Mouse (Mus musculus) stomach, adult 2 months (tissue): ENCODE results near the gene Gm14124. TPM values are rescaled to one million over a fixed set of nuclear protein-coding genes. Genes with fewer than 3 reads are reported as not detected.

Experiments used
- polyA plus RNA-seq: library from polyadenylated mRNA; depleted of rRNA; stranded (reverse); fragments of >200 nt; gene quantifications from 2 replicates; pipeline ENCODE4 v1.2.3, GENCODE M21; 2012; rRNA removed

Gene Gm14124
- polyA plus RNA-seq: not detected in 2 replicates

DNA sequence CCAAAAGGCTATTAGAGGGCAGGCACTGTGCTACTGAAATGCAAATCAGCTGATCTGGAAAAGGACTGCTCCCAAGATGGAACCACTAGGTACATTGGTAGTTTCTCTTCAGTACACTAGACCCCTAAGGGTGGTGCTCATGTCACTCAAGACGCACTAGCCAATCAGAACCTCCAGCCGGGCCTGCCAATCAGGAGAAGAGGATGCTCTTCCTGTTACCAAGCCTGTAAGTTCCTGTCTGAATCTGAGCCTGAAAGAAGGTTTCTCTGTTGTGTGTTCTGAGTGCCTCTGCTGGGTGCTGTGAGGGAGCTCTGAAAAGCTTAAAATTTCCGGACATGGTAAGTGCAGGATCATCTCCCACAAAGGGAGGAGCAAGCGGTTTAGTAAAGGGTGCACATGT is at the start of gene Gm14124:
TSS of gene Gm14124 (plus strand) at position 227 of the 400 bp plus-strand sequence.

GRCm38 (mm10) chr2:150217600-150218362 is 39.5 kb upstream of the Gm14124 start, which contains the start of gene Zfp937:
Zfp937 (plus strand) TSS chr2:150218073.

DNA sequence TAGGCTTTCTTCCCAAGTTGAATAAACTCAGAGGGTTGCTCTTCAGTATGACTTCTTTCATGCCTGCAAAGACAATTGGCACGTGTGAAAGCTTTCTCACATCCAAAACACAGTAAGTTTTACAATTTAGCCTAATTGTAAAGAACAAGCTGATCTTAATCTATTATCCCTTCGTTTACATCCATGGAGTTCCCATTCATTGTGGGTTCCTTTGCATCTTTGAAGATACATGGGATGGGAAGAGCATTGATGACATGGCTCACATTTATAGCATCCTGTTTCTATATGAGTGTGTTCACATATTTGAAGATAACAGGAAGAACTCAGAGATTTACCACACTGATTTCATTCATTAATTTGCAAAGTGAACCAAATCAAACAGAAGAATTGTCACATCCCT is 1.8 kb upstream of the Gm14124 start, which contains the start of gene Gm21994:
TSS of gene Gm21994 (minus strand) at position 101 of the 400 bp plus-strand sequence.

Other genes starting within 250 kb of the Gm14124 start
- gene Zfp120, start 120.8 kb upstream of the Gm14124 start, polyA plus RNA-seq: 0.16 and 0.73 TPM in 2 replicates
- gene Gm10770, start 77.8 kb upstream of the Gm14124 start, polyA plus RNA-seq: not detected in 2 replicates
- not detected in 2 replicates for gene Gm14139, start 75.8 kb upstream of the Gm14124 start, polyA plus RNA-seq
- gene Zfp937, start 39.4 kb upstream of the Gm14124 start, polyA plus RNA-seq: 0.02 TPM in 1 of 2 replicates, not detected in the other
- not detected in 2 replicates for gene Gm21994, start 1.9 kb upstream of the Gm14124 start, polyA plus RNA-seq
- gene Gm10130, start 66.2 kb downstream of the Gm14124 start, polyA plus RNA-seq: not detected in 2 replicates
- gene 3300002I08Rik, start 105.2 kb downstream of the Gm14124 start, polyA plus RNA-seq: not detected in 2 replicates
- gene Zfp442, start 194.0 kb downstream of the Gm14124 start, polyA plus RNA-seq: not detected in 2 replicates
- not detected in 2 replicates for gene Zfp345, start 227.6 kb downstream of the Gm14124 start, polyA plus RNA-seq